Mouse (Mus musculus): Measurements from ENCODE around the gene Sipa1l2. TPM values are rescaled to one million over a fixed set of nuclear protein-coding genes. Genes with fewer than 3 reads are reported as not detected.

Gene Sipa1l2
- polyA plus RNA-seq, 1 experiment from 2014 or later, result 11.6 TPM

GRCm38 (mm10) chr8:125532177-125532576 lies 37.4 kb downstream of the Sipa1l2 start:
- no peak for ATAC-seq (ENCODE audit: insufficient read depth, low FRiP score, low TSS enrichment)
- H3K4me2 ChIP-seq (ENCODE audit: low read depth), result no peak overlapping the region
- peaks cover 34% of the 10 kb centered on the region for H3K4me1 ChIP-seq (ENCODE audit: control insufficient read depth, insufficient read depth, low read length)
- no peak for DNase-seq (ENCODE audit: low spot score)
- no peaks in the 10 kb centered on the region for H3K9me3 ChIP-seq (ENCODE audit: control insufficient read depth, low read length)
- H3K27me3 ChIP-seq (ENCODE audit: control insufficient read depth, insufficient read depth, low read length), result no peaks in the 10 kb centered on the region
- 41% methylated on average over 7 of the region's 7 CpGs for WGBS
- no peak overlapping the region for H3K4me3 ChIP-seq (ENCODE audit: low read depth, low read length)
- H3K27ac ChIP-seq (ENCODE audit: low read depth, low read length), result no peak overlapping the region
- no peaks in the 10 kb centered on the region for H3K36me3 ChIP-seq (ENCODE audit: control insufficient read depth, insufficient read depth, low read length)
- H3K9ac ChIP-seq (ENCODE audit: low read length), result peak overlapping the region; percentile 23; the same call in 1 of the 2 replicates

- DNase-seq (ENCODE audit: low spot score) (no peak), ATAC-seq (ENCODE audit: insufficient read depth, low FRiP score, low TSS enrichment) (no peak)
- Histone ChIP-seq H3K27ac (ENCODE audit: low read depth, low read length) (0 out of 2 replicates have a peak overlapping the region, but pooled peaks have one; percentile 17), H3K4me3 (ENCODE audit: low read depth, low read length) (no peak overlapping the region), H3K4me2 (ENCODE audit: low read depth) (no peak overlapping the region), H3K4me1 (ENCODE audit: control insufficient read depth, insufficient read depth, low read length) (peaks cover 39% of the 10 kb centered on the region), H3K9me3 (ENCODE audit: control insufficient read depth, low read length) (no peaks in the 10 kb centered on the region), H3K27me3 (ENCODE audit: control insufficient read depth, insufficient read depth, low read length) (no peaks in the 10 kb centered on the region), H3K36me3 (ENCODE audit: control insufficient read depth, insufficient read depth, low read length) (no peaks in the 10 kb centered on the region), H3K9ac (ENCODE audit: low read length) (no peak overlapping the region)
- 58% methylated on average over 1 of the region's 1 CpGs for WGBS
Observed at GRCm38 (mm10) chr8:125531640-125532039, 38.0 kb downstream of the Sipa1l2 start.

- 64% methylated on average over 6 of the region's 6 CpGs for WGBS
- no peak overlapping the region for H3K4me3 ChIP-seq (ENCODE audit: low read depth, low read length)
- no peaks in the 10 kb centered on the region for H3K36me3 ChIP-seq (ENCODE audit: control insufficient read depth, insufficient read depth, low read length)
- H3K27ac ChIP-seq (ENCODE audit: low read depth, low read length), result 0 out of 2 replicates have a peak overlapping the region, but pooled peaks have one; percentile 17
- H3K4me2 ChIP-seq (ENCODE audit: low read depth), result no peak overlapping the region
- no peaks in the 10 kb centered on the region for H3K9me3 ChIP-seq (ENCODE audit: control insufficient read depth, low read length)
- ATAC-seq (ENCODE audit: insufficient read depth, low FRiP score, low TSS enrichment) (no peak), DNase-seq (ENCODE audit: low spot score) (no peak)
- H3K9ac ChIP-seq (ENCODE audit: low read length), result no peak overlapping the region
- peaks cover 45% of the 10 kb centered on the region for H3K4me1 ChIP-seq (ENCODE audit: control insufficient read depth, insufficient read depth, low read length)
- H3K27me3 ChIP-seq (ENCODE audit: control insufficient read depth, insufficient read depth, low read length), result no peaks in the 10 kb centered on the region
Observed at GRCm38 (mm10) chr8:125531088-125531438, 38.5 kb downstream of the Sipa1l2 start.

- 58% methylated on average over 15 of the region's 15 CpGs for WGBS
Observed at GRCm38 (mm10) chr8:125530187-125531087, 39.2 kb downstream of the Sipa1l2 start.

GRCm38 (mm10) chr8:125529019-125529418 lies 40.6 kb downstream of the Sipa1l2 start:
- H3K36me3 ChIP-seq (ENCODE audit: control insufficient read depth, insufficient read depth, low read length), result no peaks in the 10 kb centered on the region
- H3K9me3 ChIP-seq (ENCODE audit: control insufficient read depth, low read length), result no peaks in the 10 kb centered on the region
- H3K4me2 ChIP-seq (ENCODE audit: low read depth), result no peak overlapping the region
- H3K4me3 ChIP-seq (ENCODE audit: low read depth, low read length), result no peak overlapping the region
- ATAC-seq (ENCODE audit: insufficient read depth, low FRiP score, low TSS enrichment) (no peak), DNase-seq (ENCODE audit: low spot score) (no peak)
- no peak overlapping the region for H3K9ac ChIP-seq (ENCODE audit: low read length)
- no peak overlapping the region for H3K27ac ChIP-seq (ENCODE audit: low read depth, low read length)
- WGBS, result 59% methylated on average over 6 of the region's 6 CpGs
- peaks cover 49% of the 10 kb centered on the region for H3K4me1 ChIP-seq (ENCODE audit: control insufficient read depth, insufficient read depth, low read length)
- no peaks in the 10 kb centered on the region for H3K27me3 ChIP-seq (ENCODE audit: control insufficient read depth, insufficient read depth, low read length)

More at GRCm38 (mm10) chr8:125530187-125531087, 39.2 kb downstream of the Sipa1l2 start:
- Histone ChIP-seq H3K9me3 (ENCODE audit: control insufficient read depth, low read length) (no peaks in the 10 kb centered on the region), H3K27me3 (ENCODE audit: control insufficient read depth, insufficient read depth, low read length) (no peaks in the 10 kb centered on the region), H3K9ac (ENCODE audit: low read length) (no peak overlapping the region), H3K4me3 (ENCODE audit: low read depth, low read length) (no peak overlapping the region), H3K4me1 (ENCODE audit: control insufficient read depth, insufficient read depth, low read length) (peaks cover 49% of the 10 kb centered on the region), H3K27ac (ENCODE audit: low read depth, low read length) (no peak overlapping the region), H3K4me2 (ENCODE audit: low read depth) (no peak overlapping the region), H3K36me3 (ENCODE audit: control insufficient read depth, insufficient read depth, low read length) (no peaks in the 10 kb centered on the region)
- ATAC-seq (ENCODE audit: insufficient read depth, low FRiP score, low TSS enrichment) (no peak), DNase-seq (ENCODE audit: low spot score) (no peak)

GRCm38 (mm10) chr8:125527941-125528340 lies 41.7 kb downstream of the Sipa1l2 start:
- H3K4me2 ChIP-seq (ENCODE audit: low read depth), result no peak overlapping the region
- peaks cover 52% of the 10 kb centered on the region for H3K4me1 ChIP-seq (ENCODE audit: control insufficient read depth, insufficient read depth, low read length)
- ATAC-seq (ENCODE audit: insufficient read depth, low FRiP score, low TSS enrichment), result no peak
- H3K9me3 ChIP-seq (ENCODE audit: control insufficient read depth, low read length), result no peaks in the 10 kb centered on the region
- H3K9ac ChIP-seq (ENCODE audit: low read length), result no peak overlapping the region
- H3K36me3 ChIP-seq (ENCODE audit: control insufficient read depth, insufficient read depth, low read length), result no peaks in the 10 kb centered on the region
- 51% methylated on average over 3 of the region's 3 CpGs for WGBS
- H3K27me3 ChIP-seq (ENCODE audit: control insufficient read depth, insufficient read depth, low read length), result no peaks in the 10 kb centered on the region
- no peak overlapping the region for H3K27ac ChIP-seq (ENCODE audit: low read depth, low read length)
- no peak overlapping the region for H3K4me3 ChIP-seq (ENCODE audit: low read depth, low read length)
- DNase-seq (ENCODE audit: low spot score), result no peak

- peaks cover 52% of the 10 kb centered on the region for H3K4me1 ChIP-seq (ENCODE audit: control insufficient read depth, insufficient read depth, low read length)
- no peaks in the 10 kb centered on the region for H3K9me3 ChIP-seq (ENCODE audit: control insufficient read depth, low read length)
- H3K9ac ChIP-seq (ENCODE audit: low read length), result no peak overlapping the region
- WGBS, result 8% methylated on average over 7 of the region's 7 CpGs
- DNase-seq (ENCODE audit: low spot score) (no peak), ATAC-seq (ENCODE audit: insufficient read depth, low FRiP score, low TSS enrichment) (no peak)
- no peak overlapping the region for H3K27ac ChIP-seq (ENCODE audit: low read depth, low read length)
- H3K4me2 ChIP-seq (ENCODE audit: low read depth), result no peak overlapping the region
- H3K36me3 ChIP-seq (ENCODE audit: control insufficient read depth, insufficient read depth, low read length), result no peaks in the 10 kb centered on the region
- no peaks in the 10 kb centered on the region for H3K27me3 ChIP-seq (ENCODE audit: control insufficient read depth, insufficient read depth, low read length)
- no peak overlapping the region for H3K4me3 ChIP-seq (ENCODE audit: low read depth, low read length)
Observed at GRCm38 (mm10) chr8:125526999-125527398, 42.6 kb downstream of the Sipa1l2 start.

GRCm38 (mm10) chr8:125526582-125526981 lies 43.0 kb downstream of the Sipa1l2 start:
- Histone ChIP-seq H3K4me3 (ENCODE audit: low read depth, low read length) (no peak overlapping the region), H3K27me3 (ENCODE audit: control insufficient read depth, insufficient read depth, low read length) (no peaks in the 10 kb centered on the region), H3K9ac (ENCODE audit: low read length) (no peak overlapping the region), H3K4me1 (ENCODE audit: control insufficient read depth, insufficient read depth, low read length) (peaks cover 48% of the 10 kb centered on the region), H3K4me2 (ENCODE audit: low read depth) (no peak overlapping the region), H3K27ac (ENCODE audit: low read depth, low read length) (no peak overlapping the region), H3K36me3 (ENCODE audit: control insufficient read depth, insufficient read depth, low read length) (no peaks in the 10 kb centered on the region), H3K9me3 (ENCODE audit: control insufficient read depth, low read length) (no peaks in the 10 kb centered on the region)
- DNase-seq (ENCODE audit: low spot score), result no peak
- no peak for ATAC-seq (ENCODE audit: insufficient read depth, low FRiP score, low TSS enrichment)
- WGBS, result 43% methylated on average over 7 of the region's 7 CpGs

GRCm38 (mm10) chr8:125524479-125524878 lies 45.1 kb downstream of the Sipa1l2 start:
- Histone ChIP-seq H3K4me1 (ENCODE audit: control insufficient read depth, insufficient read depth, low read length) (peaks cover 45% of the 10 kb centered on the region), H3K36me3 (ENCODE audit: control insufficient read depth, insufficient read depth, low read length) (no peaks in the 10 kb centered on the region), H3K27me3 (ENCODE audit: control insufficient read depth, insufficient read depth, low read length) (no peaks in the 10 kb centered on the region), H3K9ac (ENCODE audit: low read length) (no peak overlapping the region), H3K9me3 (ENCODE audit: control insufficient read depth, low read length) (no peaks in the 10 kb centered on the region), H3K27ac (ENCODE audit: low read depth, low read length) (no peak overlapping the region), H3K4me2 (ENCODE audit: low read depth) (no peak overlapping the region), H3K4me3 (ENCODE audit: low read depth, low read length) (no peak overlapping the region)
- DNase-seq (ENCODE audit: low spot score), result no peak
- WGBS, result 92% methylated on average over 2 of the region's 2 CpGs
- ATAC-seq (ENCODE audit: insufficient read depth, low FRiP score, low TSS enrichment), result no peak

Data from neural tube, embryonic 11.5 days (tissue).